In genomic region chr1:145461128-145461527, GRCm38 (mm10) we compare ENCODE assay signal across 17 mouse cellular contexts.
"Had no signal": no experiment of that assay in that cellular context is flagged by ENCODE, and none has a peak within 500 bp of the region (broad histone marks: within the 10 kb centered on the region; RNA-seq: fewer than 3 reads in every experiment).

No protein-coding gene starts in this region.

- H3K4me1 ChIP-seq: liver, embryonic 12.5 days; neural tube, embryonic 13.5 days; neural tube, embryonic 15.5 days had no signal

- H3K9me3 ChIP-seq: liver, embryonic 12.5 days; neural tube, embryonic 13.5 days; neural tube, embryonic 15.5 days had no signal

- H3K27me3 ChIP-seq: liver, embryonic 12.5 days; neural tube, embryonic 13.5 days; neural tube, embryonic 15.5 days had no signal

- H3K27ac ChIP-seq: liver, embryonic 12.5 days; liver, embryonic 14.5 days; neural tube, embryonic 13.5 days; neural tube, embryonic 15.5 days had no signal

- H3K4me3 ChIP-seq: liver, embryonic 12.5 days; myocyte; neural tube, embryonic 13.5 days; neural tube, embryonic 15.5 days had no signal

- H3K36me3 ChIP-seq: liver, embryonic 12.5 days; neural tube, embryonic 13.5 days; neural tube, embryonic 15.5 days had no signal

- H3K9ac ChIP-seq: liver, embryonic 12.5 days; liver, embryonic 14.5 days; lung, embryonic 14.5 days; neural tube, embryonic 13.5 days; neural tube, embryonic 15.5 days had no signal

- DNase-seq: lung, adult 18-20 months; lung, embryonic 14.5 days; lung, postnatal 10 days; lung, postnatal 4 days; retina, postnatal 1 day; right cerebral cortex, adult 18-20 months; right cerebral cortex, postnatal 25 days; right cerebral cortex, postnatal 4 days; spleen, adult 18-20 months; thymus, adult 18-20 months; thymus, postnatal 14 days; thymus, postnatal 36 days had no signal

- ATAC-seq: liver, embryonic 12.5 days had no signal

- H3K4me2 ChIP-seq: liver, embryonic 12.5 days; lung, embryonic 14.5 days; neural tube, embryonic 13.5 days; neural tube, embryonic 15.5 days had no signal
